Mouse (Mus musculus): ENCODE measurements around the gene Stk11.

DNA sequence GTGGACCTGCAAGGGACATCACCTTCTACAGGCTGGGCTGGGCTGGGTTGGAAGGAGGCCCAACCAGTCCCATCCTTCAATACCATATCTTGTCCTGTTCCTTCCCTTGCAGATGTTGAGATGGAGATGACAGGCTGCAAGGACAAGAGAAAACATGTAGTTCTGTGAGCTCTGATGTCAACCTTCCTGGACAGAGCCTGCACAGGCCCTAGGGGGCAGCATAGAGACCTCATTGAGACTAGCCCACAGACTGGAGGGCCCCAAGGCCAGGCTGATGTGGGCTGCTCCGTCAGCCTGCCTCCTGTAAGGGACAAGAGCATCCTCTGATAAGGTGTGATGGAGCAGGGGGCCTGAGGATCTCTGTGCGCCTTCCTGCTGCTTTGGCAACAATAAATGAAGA lies 59.1 kb downstream of the Stk11 start:
- TF ChIP-seq CTCF (IDR thresholded peaks at IDR 0.05; ENCODE audit: control insufficient read depth, insufficient read depth, insufficient replicate concordance, low read depth, low read length), result peak; percentile 38; the same call in 1 of the 2 replicates
- no peak for TF ChIP-seq POLR2A (IDR thresholded peaks at IDR 0.05; ENCODE audit: control insufficient read depth, low read depth, low read length)
